Mouse (Mus musculus): ENCODE data around the gene Gm13290. TPM values are rescaled to one million over a fixed set of nuclear protein-coding genes. Genes with fewer than 3 reads are reported as not detected.
A peak's percentile ranks its signal among the peaks of the same experiment; 100 is the strongest.
"Not testable (repeated sequence)": the region's sequence is repeated elsewhere in the genome, so short reads cannot be mapped to it uniquely, and the experiment has no call there.

Gm13290 gene
- polyA plus RNA-seq, 1 experiment = not detected

DNA sequence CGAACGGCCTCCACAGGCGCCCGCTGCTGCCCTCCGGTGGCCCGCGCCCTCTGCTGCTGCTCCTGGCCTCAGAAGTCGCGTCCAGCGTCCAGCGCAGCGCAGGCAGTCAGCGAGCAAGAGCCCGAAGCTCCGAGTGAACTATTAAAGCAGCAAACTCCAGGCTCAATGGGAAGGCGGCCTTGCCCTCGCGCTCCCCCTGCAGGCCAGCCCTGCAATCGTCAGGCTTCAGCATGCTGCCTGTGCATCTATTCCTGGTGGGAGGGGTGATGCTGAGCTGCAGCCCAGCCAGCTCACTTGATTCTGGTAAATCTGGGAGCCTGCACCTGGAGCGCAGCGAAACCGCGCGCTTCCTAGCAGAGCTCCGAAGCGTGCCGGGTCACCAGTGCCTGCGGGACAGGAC lies 14.8 kb downstream of the Gm13290 start, which contains the start of gene Gm13277:
Gene Gm13277 (plus strand): TSS at position 231 of the 400 bp plus-strand sequence.
- peak; percentile 26; the same call in 1 of the 2 replicates for TF ChIP-seq CTCF (IDR thresholded peaks at IDR 0.05; ENCODE audit: extremely low read depth, insufficient read depth, low read length)
- not testable (repeated sequence) for H3K4me1 ChIP-seq (ENCODE audit: control insufficient read depth, insufficient read depth, low read length); H3K4me3 ChIP-seq (ENCODE audit: insufficient read depth, low read length); H3K27ac ChIP-seq (ENCODE audit: insufficient read depth, low read length)

DNA sequence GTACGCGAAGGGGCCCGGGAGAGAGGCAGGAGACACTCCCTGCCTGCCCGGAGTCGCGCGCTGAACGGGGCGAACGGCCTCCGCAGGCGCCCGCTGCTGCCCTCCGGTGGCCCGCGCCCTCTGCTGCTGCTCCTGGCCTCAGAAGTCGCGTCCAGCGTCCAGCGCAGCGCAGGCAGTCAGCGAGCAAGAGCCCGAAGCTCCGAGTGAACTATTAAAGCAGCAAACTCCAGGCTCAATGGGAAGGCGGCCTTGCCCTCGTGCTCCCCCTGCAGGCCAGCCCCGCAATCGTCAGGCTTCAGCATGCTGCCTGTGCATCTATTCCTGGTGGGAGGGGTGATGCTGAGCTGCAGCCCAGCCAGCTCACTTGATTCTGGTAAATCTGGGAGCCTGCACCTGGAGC lies 17.6 kb downstream of the Gm13290 start, which contains the start of gene Gm13278:
Gene Gm13278 (plus strand): TSS at position 301 of the 400 bp plus-strand sequence.
- not testable (repeated sequence) for H3K4me3 ChIP-seq (ENCODE audit: insufficient read depth, low read length); H3K27ac ChIP-seq (ENCODE audit: insufficient read depth, low read length); H3K4me1 ChIP-seq (ENCODE audit: control insufficient read depth, insufficient read depth, low read length)

- not testable (repeated sequence) for H3K4me1 ChIP-seq (ENCODE audit: control insufficient read depth, insufficient read depth, low read length); H3K4me3 ChIP-seq (ENCODE audit: insufficient read depth, low read length)
- 0 out of 2 replicates have a peak, but pooled peaks have one; percentile 4 for TF ChIP-seq CTCF (IDR thresholded peaks at IDR 0.05; ENCODE audit: extremely low read depth, insufficient read depth, low read length)
Observed at GRCm38 (mm10) chr4:88793936-88794675, 20.5 kb downstream of the Gm13290 start, which contains the start of gene Gm13275. TSS of gene Gm13275 (plus strand) at chr4:88794487.

GRCm38 (mm10) chr4:88797097-88797496 lies 23.5 kb downstream of the Gm13290 start, which contains the start of gene Gm13279:
TSS of gene Gm13279 (plus strand) at chr4:88797397.
- H3K4me3 ChIP-seq (ENCODE audit: insufficient read depth, low read length) = not testable (repeated sequence)

More at GRCm38 (mm10) chr4:88793936-88794675, 20.5 kb downstream of the Gm13290 start, which contains the start of gene Gm13275:
- not testable (repeated sequence) for H3K27ac ChIP-seq (ENCODE audit: insufficient read depth, low read length)

GRCm38 (mm10) chr4:88799365-88799764 lies 25.7 kb downstream of the Gm13290 start, which contains the start of gene Gm13285:
TSS of gene Gm13285 (plus strand) at chr4:88799665.
- H3K27ac ChIP-seq (ENCODE audit: insufficient read depth, low read length); H3K4me1 ChIP-seq (ENCODE audit: control insufficient read depth, insufficient read depth, low read length); H3K4me3 ChIP-seq (ENCODE audit: insufficient read depth, low read length): not testable (repeated sequence)

More at GRCm38 (mm10) chr4:88797097-88797496, 23.5 kb downstream of the Gm13290 start, which contains the start of gene Gm13279:
- not testable (repeated sequence) for H3K4me1 ChIP-seq (ENCODE audit: control insufficient read depth, insufficient read depth, low read length); H3K27ac ChIP-seq (ENCODE audit: insufficient read depth, low read length)

DNA sequence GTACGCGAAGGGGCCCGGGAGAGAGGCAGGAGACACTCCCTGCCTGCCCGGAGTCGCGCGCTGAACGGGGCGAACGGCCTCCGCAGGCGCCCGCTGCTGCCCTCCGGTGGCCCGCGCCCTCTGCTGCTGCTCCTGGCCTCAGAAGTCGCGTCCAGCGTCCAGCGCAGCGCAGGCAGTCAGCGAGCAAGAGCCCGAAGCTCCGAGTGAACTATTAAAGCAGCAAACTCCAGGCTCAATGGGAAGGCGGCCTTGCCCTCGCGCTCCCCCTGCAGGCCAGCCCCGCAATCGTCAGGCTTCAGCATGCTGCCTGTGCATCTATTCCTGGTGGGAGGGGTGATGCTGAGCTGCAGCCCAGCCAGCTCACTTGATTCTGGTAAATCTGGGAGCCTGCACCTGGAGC lies 29.3 kb downstream of the Gm13290 start, which contains the start of gene Gm13287:
Gene Gm13287 (plus strand): TSS at position 301 of the 400 bp plus-strand sequence.
- H3K4me1 ChIP-seq (ENCODE audit: control insufficient read depth, insufficient read depth, low read length); H3K4me3 ChIP-seq (ENCODE audit: insufficient read depth, low read length); H3K27ac ChIP-seq (ENCODE audit: insufficient read depth, low read length): not testable (repeated sequence)

GRCm38 (mm10) chr4:88805231-88805630 lies 31.6 kb downstream of the Gm13290 start, which contains the start of gene Gm13288:
TSS of gene Gm13288 (plus strand) at chr4:88805531.
- not testable (repeated sequence) for H3K27ac ChIP-seq (ENCODE audit: insufficient read depth, low read length); H3K4me3 ChIP-seq (ENCODE audit: insufficient read depth, low read length); H3K4me1 ChIP-seq (ENCODE audit: control insufficient read depth, insufficient read depth, low read length)

GRCm38 (mm10) chr4:88805761-88806160 lies 32.1 kb downstream of the Gm13290 start:
- H3K4me3 ChIP-seq (ENCODE audit: insufficient read depth, low read length); H3K4me1 ChIP-seq (ENCODE audit: control insufficient read depth, insufficient read depth, low read length); H3K27ac ChIP-seq (ENCODE audit: insufficient read depth, low read length): not testable (repeated sequence)

- Histone ChIP-seq H3K27ac (ENCODE audit: insufficient read depth, low read length) (no peak within 1 kb of the TSS), H3K4me1 (ENCODE audit: control insufficient read depth, insufficient read depth, low read length) (no peaks in the 10 kb centered on the region), H3K4me3 (ENCODE audit: insufficient read depth, low read length) (no peak within 1 kb of the TSS)
- no peak for TF ChIP-seq CTCF (IDR thresholded peaks at IDR 0.05; ENCODE audit: extremely low read depth, insufficient read depth, low read length)
- no peak for TF ChIP-seq POLR2A (IDR thresholded peaks at IDR 0.05; ENCODE audit: extremely low read depth, insufficient read depth, low read length)
Observed at GRCm38 (mm10) chr4:88815928-88816327, 42.3 kb downstream of the Gm13290 start, which contains the start of gene Ifna7. TSS of gene Ifna7 (plus strand) at chr4:88816228.

- no peak within 1 kb of the TSS for H3K4me3 ChIP-seq (ENCODE audit: insufficient read depth, low read length)
- TF ChIP-seq POLR2A (IDR thresholded peaks at IDR 0.05; ENCODE audit: extremely low read depth, insufficient read depth, low read length) (no peak), CTCF (IDR thresholded peaks at IDR 0.05; ENCODE audit: extremely low read depth, insufficient read depth, low read length) (no peak)
Observed at GRCm38 (mm10) chr4:88819659-88820058, 46.0 kb downstream of the Gm13290 start, which contains the start of gene Ifna11. TSS of gene Ifna11 (plus strand) at chr4:88819959.

DNA sequence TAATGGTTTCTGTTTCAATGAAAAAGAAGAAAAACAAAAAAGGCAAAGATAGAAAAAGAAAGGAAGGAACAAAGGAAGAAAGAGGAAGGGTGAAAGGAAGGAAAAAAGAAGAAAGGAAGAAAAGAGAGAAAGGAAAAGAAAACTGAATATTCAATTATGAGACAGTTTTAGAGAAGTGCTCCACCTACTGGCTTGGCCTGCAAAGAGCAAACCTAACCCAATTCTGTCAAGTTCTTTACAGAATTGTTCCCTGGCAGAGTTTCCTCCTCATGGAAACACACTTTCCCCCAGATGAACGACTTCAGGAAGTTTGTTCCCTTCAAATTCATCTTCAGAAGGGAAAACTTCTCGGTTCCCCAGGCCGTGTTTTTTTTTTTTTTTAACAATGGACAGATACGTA lies 49.4 kb downstream of the Gm13290 start:
- no peak overlapping the region for H3K4me3 ChIP-seq (ENCODE audit: insufficient read depth, low read length)
- H3K4me1 ChIP-seq (ENCODE audit: control insufficient read depth, insufficient read depth, low read length) = no peaks in the 10 kb centered on the region
- TF ChIP-seq CTCF (IDR thresholded peaks at IDR 0.05; ENCODE audit: extremely low read depth, insufficient read depth, low read length) (peak; percentile 29; the same call in 1 of the 2 replicates), POLR2A (IDR thresholded peaks at IDR 0.05; ENCODE audit: extremely low read depth, insufficient read depth, low read length) (no peak)
- no peak overlapping the region for H3K27ac ChIP-seq (ENCODE audit: insufficient read depth, low read length)

More at GRCm38 (mm10) chr4:88819659-88820058, 46.0 kb downstream of the Gm13290 start, which contains the start of gene Ifna11:
- no peak within 1 kb of the TSS for H3K27ac ChIP-seq (ENCODE audit: insufficient read depth, low read length)
- no peaks in the 10 kb centered on the region for H3K4me1 ChIP-seq (ENCODE audit: control insufficient read depth, insufficient read depth, low read length)

Other genes starting within 250 kb of the Gm13290 start
- not detected in 2 replicates for gene Ifna15, start 215.6 kb upstream of the Gm13290 start, polyA plus RNA-seq (2012; rRNA removed)
- not detected in 2 replicates for gene Ifna14, start 202.0 kb upstream of the Gm13290 start, polyA plus RNA-seq (2012; rRNA removed)
- gene Ifna9, start 181.4 kb upstream of the Gm13290 start, polyA plus RNA-seq (2012; rRNA removed) = not detected in 2 replicates
- not detected in 2 replicates for gene Ifna12, start 170.5 kb upstream of the Gm13290 start, polyA plus RNA-seq (2012; rRNA removed)
- gene C87499, start 139.4 kb upstream of the Gm13290 start, polyA plus RNA-seq (2012; rRNA removed) = not detected in 2 replicates
- gene Ifna13, start 129.4 kb upstream of the Gm13290 start, polyA plus RNA-seq (2012; rRNA removed) = not detected in 2 replicates
- gene Ifna16, start 96.9 kb upstream of the Gm13290 start, polyA plus RNA-seq (2012; rRNA removed) = not detected in 2 replicates
- not detected in 2 replicates for gene Ifna2, start 89.9 kb upstream of the Gm13290 start, polyA plus RNA-seq (2012; rRNA removed)
- gene Ifnab, start 82.5 kb upstream of the Gm13290 start, polyA plus RNA-seq (2012; rRNA removed) = not detected in 2 replicates
- 0.61 and 1.2 TPM in 2 replicates for gene Gm26566, start 52.0 kb upstream of the Gm13290 start, polyA plus RNA-seq (2012; rRNA removed)
- gene Klhl9, start 51.4 kb upstream of the Gm13290 start, polyA plus RNA-seq (2012; rRNA removed) = 38.5 and 40.5 TPM in 2 replicates
- not detected in 2 replicates for gene Gm13271, start 19.0 kb upstream of the Gm13290 start, polyA plus RNA-seq (2012; rRNA removed)
- gene Gm13283, start 13.7 kb upstream of the Gm13290 start, polyA plus RNA-seq (2012; rRNA removed) = not detected in 2 replicates
- gene Gm13289, start 3.1 kb downstream of the Gm13290 start, polyA plus RNA-seq (2012; rRNA removed) = not detected in 2 replicates
- gene Gm13272, start 6.0 kb downstream of the Gm13290 start, polyA plus RNA-seq (2012; rRNA removed) = not detected in 2 replicates
- not detected in 2 replicates for gene Ifnz, start 8.3 kb downstream of the Gm13290 start, polyA plus RNA-seq (2012; rRNA removed)
- not detected in 2 replicates for gene Gm13276, start 11.9 kb downstream of the Gm13290 start, polyA plus RNA-seq (2012; rRNA removed)
- not detected in 2 replicates for gene Gm13277, start 14.8 kb downstream of the Gm13290 start, polyA plus RNA-seq (2012; rRNA removed)
- not detected in 2 replicates for gene Gm13278, start 17.7 kb downstream of the Gm13290 start, polyA plus RNA-seq (2012; rRNA removed)
- gene Gm13275, start 20.7 kb downstream of the Gm13290 start, polyA plus RNA-seq (2012; rRNA removed) = not detected in 2 replicates
- gene Gm13279, start 23.6 kb downstream of the Gm13290 start, polyA plus RNA-seq (2012; rRNA removed) = not detected in 2 replicates
- not detected in 2 replicates for gene Gm13285, start 25.8 kb downstream of the Gm13290 start, polyA plus RNA-seq (2012; rRNA removed)
- gene Gm13287, start 29.4 kb downstream of the Gm13290 start, polyA plus RNA-seq (2012; rRNA removed) = not detected in 2 replicates
- not detected in 2 replicates for gene Gm13288, start 31.7 kb downstream of the Gm13290 start, polyA plus RNA-seq (2012; rRNA removed)
- gene Ifna7, start 42.4 kb downstream of the Gm13290 start, polyA plus RNA-seq (2012; rRNA removed) = not detected in 2 replicates
- gene Ifna11, start 46.1 kb downstream of the Gm13290 start, polyA plus RNA-seq (2012; rRNA removed) = not detected in 2 replicates
- not detected in 2 replicates for gene Ifna6, start 53.6 kb downstream of the Gm13290 start, polyA plus RNA-seq (2012; rRNA removed)
- gene Ifna5, start 61.7 kb downstream of the Gm13290 start, polyA plus RNA-seq (2012; rRNA removed) = not detected in 2 replicates
- not detected in 2 replicates for gene Ifna4, start 68.0 kb downstream of the Gm13290 start, polyA plus RNA-seq (2012; rRNA removed)
- gene Ifna1, start 76.3 kb downstream of the Gm13290 start, polyA plus RNA-seq (2012; rRNA removed) = not detected in 2 replicates
- gene Ifne, start 106.4 kb downstream of the Gm13290 start, polyA plus RNA-seq (2012; rRNA removed) = not detected in 2 replicates

Data from cortical plate, adult 2 months (tissue).